Mouse (Mus musculus) heart, postnatal 0 days (tissue): Measurements from ENCODE around the gene Gm40193.

Experiments used
- CTCF ChIP-seq: IDR thresholded peaks from 2 replicates; pipeline ENCODE4 v1.5.1; 2016; ENCODE audit warnings: antibody characterized with exemption, control low read depth, low read depth
- EP300 ChIP-seq: IDR thresholded peaks from 2 replicates; pipeline ENCODE4 v1.6.1; 2016; ENCODE audit warnings: antibody characterized with exemption, low read depth

GRCm38 (mm10) chr11:70541415-70541814 is 8.7 kb upstream of the Gm40193 start:
- TF ChIP-seq CTCF = no peak
- TF ChIP-seq EP300 = no peak
